Mouse (Mus musculus): ENCODE results near the gene Mical2.

Gene Mical2

DNA sequence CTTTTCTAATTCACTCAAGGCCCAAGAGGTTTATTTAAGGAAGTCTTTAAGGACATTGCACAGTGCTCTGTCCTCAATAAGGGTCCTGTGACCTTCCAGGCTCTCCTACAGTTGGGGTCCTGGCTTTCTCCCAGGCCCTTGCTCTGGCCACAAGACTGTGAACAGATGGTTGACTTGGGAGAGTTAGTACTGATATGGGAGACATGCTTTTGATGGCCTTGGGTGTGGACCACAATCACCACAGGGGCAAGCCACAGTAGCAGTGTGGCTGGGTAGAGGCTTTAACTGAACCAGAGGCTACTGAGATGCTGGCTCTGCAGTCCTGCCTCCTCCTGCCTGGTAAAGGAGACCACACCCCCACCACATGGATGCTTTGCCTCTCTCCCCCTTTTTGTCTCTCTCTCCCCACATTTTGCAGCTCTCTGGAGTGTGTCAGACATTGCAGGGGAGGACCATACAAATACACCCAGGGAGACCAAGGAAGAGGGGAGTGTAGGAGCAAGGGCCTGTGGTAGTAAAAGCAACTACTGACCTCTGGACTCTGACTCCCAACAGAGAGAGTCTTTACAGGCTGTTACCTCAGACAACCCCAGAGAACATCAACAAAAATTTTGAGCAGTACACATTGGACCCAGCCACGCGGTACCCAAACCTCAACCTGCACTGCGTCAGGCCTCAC, 94.5 kb downstream of the Mical2 start:
- no peak for DNase-seq

GRCm38 (mm10) chr7:112321798-112322794, 96.4 kb downstream of the Mical2 start:
- DNase-seq, result no peak

DNA sequence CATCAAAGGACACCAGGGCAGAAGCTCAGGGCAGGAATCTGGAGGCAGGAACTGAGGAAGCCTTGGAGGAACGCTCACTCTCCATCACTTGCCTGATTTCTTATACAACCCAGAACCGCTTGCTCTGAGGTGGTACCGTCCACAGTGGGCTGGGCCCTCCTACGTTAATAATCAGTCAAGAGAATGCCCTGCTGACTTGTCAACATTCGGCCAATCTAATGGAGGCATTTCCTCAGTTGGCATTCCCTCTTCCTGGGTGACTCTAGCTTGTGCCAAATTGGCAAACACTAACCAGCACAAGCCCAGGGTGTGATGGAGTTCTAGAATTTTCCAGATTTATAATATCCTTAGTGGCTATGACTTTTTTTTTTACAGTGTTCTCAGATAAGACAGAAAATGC, 98.9 kb downstream of the Mical2 start:
- no peak for DNase-seq

DNA sequence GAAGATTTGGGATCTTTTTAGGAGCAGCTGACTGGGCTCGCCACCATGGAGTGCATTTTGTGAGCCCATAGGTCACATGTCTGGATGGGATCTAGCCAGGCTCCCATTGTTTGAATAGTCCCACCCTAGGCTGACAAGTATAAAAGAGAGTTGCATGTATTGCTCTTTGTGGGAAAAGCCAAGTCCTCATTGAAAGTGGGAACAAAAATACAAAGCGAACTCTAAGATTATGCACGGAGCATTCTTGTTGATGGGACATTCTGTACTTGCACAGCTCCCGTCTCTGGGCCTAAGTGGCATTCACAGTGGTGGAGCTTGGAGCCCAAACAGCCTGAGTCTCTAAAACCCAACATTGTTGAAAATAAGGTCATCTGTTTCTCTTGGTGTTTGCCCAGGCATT, 101.2 kb downstream of the Mical2 start:
- DNase-seq, result peak; percentile 46

GRCm38 (mm10) chr7:112328969-112329368, 103.3 kb downstream of the Mical2 start:
- peak; percentile 57 for DNase-seq

- DNase-seq, result peak; percentile 38
Measured at GRCm38 (mm10) chr7:112329496-112329895, 103.8 kb downstream of the Mical2 start.

GRCm38 (mm10) chr7:112330935-112331334, 105.3 kb downstream of the Mical2 start:
- no peak for DNase-seq

- DNase-seq, result no peak
Measured at GRCm38 (mm10) chr7:112331804-112332203, 106.1 kb downstream of the Mical2 start.

DNA sequence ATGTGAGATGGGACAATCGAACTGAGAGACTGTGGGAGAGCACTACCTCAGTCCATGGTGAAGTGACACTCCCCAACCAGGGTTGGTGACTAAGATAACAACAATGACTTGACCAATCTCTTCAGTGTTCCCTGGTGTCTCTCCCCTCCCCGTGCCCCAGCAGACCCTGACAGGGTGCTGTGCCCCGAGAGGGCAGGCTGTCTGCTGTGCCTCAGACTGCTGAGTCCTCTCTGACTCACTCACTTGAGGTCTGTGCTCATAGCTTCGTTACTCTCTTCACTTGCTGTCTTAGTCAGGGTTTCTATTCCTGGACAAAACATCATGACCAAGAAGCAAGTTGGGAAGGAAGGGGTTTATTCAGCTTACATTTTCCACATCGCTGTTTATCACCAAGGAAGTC, 106.8 kb downstream of the Mical2 start:
- DNase-seq, result peak; percentile 50

- no peak for DNase-seq
Measured at GRCm38 (mm10) chr7:112333404-112333803, 107.7 kb downstream of the Mical2 start.

- DNase-seq, result peak; percentile 91
Measured at GRCm38 (mm10) chr7:112336213-112336631, 110.6 kb downstream of the Mical2 start.

DNA sequence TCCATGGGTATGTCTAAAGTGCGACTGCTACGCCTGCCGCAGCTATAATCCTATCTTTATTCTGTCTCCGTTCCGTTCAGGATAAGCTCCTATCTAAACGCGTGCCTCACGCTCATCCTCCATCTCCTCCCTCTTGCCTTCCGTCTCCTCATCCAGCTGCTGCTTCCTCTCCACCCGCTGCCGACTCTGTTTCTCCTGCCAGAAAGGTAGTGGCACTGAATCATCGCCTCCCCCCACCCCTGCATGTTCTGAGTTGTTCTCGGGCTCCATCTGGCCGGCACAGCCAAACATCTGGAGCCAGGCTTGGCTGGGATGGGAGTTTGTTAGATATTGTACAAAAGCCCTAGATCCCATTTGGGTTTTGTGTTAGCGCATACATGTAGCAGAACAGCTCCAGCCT, 111.1 kb downstream of the Mical2 start:
- peak; percentile 82 for DNase-seq

DNA sequence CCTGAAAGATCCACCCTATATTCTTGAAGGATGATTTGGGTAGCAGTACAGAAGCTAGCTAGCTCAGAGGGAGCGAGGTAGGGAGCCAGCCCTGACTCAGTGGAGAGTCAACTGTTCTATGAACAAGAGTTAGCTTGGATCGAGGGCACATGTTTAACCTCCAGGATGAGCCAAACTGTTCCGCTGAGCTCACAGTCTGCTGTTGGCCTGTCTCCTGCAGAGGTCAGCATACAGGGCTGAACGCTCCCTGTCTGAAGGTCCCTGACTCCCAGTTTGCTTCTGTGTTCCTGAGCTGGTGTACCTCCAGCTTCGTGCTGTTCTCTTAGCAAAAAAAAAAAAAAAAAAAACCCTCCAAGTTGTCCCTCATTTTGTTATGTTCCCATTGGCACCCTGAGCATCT, 112.1 kb downstream of the Mical2 start:
- DNase-seq, result no peak

DNA sequence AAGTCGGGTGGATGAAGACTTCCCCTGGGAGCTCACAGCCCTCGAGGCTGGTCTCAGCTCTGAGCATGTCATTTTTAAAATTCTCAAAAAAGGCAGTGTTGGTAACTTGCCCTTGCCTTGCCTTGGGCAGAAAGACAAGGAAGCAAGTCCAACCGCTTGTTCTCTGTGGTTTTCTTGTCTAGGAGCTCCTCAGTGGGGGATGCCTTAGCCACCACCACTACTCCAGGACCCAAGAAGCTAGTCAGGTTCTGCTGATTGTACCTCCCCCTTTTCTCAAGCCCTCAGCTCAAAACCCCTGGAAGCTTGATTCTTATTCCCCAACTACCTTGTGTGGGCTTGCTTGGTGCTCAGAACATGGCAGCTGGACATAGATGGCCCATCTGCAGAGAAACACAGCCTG, 115.4 kb downstream of the Mical2 start:
- DNase-seq, result no peak

GRCm38 (mm10) chr7:112345687-112346086, 120.0 kb downstream of the Mical2 start:
- no peak for DNase-seq

DNA sequence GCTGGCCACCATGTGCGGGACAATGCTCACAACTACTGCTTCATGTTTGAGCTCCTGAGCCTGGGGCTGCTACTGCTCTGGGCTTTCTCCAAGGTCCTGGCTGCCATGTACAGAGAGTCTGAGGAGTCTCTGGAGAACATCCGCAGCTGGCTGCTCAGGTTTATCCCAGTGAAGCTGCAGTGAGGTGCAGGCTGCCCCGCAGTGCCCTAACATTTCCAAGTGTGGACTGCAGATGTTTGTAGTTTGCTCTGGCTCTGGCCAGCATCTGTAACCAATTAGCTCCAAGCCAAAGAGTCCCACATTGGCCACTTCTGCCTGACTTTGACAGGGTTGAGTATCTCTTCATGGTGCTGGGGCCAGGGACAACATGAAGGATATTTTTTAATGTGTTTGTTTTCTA, 125.9 kb downstream of the Mical2 start:
- no peak for DNase-seq

- no peak for DNase-seq
Measured at GRCm38 (mm10) chr7:112352005-112352404, 126.3 kb downstream of the Mical2 start.

DNA sequence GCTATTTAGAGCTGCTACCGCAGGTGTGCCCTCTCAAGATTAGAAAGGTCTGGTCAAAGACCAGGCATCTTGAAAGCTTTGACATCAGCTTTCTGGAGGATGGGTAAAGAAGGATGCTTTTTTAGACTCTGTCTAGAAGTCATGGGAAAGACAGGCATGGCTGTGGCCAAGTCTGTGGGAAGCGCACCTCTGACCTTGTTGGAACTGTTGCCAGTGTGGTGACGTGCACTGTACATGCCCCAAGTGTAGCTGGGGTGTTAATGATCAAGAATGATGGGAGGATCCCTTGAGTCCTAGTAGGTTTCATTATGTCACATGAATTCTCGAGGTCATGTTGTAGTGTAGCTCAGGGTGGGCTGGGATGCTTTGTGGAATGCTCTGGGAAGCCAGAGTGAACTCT, 127.4 kb downstream of the Mical2 start:
- no peak for DNase-seq

- DNase-seq, result no peak
Measured at GRCm38 (mm10) chr7:112353939-112354338, 128.3 kb downstream of the Mical2 start.

- DNase-seq, result no peak
Measured at GRCm38 (mm10) chr7:112354503-112354951, 128.9 kb downstream of the Mical2 start.

DNA sequence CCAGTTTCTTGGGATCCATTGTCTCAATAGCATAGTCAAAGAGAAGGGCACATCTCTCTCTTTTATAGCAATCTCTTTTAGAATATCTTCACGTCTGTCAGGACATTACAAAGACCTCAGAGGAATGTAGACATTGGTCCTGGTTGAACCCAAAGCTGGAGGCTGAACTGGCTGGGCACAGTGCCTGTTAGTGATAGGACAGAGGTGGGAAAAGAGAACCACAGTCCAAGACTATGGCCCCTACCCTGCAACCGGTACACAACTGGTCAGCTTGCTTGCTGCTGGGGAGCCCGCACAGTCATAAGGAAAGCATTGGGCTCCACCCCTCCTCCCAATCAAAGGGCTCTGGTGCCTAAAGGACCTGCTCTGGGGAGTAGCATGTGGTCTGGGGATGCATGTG, 133.9 kb downstream of the Mical2 start:
- DNase-seq, result no peak

DNA sequence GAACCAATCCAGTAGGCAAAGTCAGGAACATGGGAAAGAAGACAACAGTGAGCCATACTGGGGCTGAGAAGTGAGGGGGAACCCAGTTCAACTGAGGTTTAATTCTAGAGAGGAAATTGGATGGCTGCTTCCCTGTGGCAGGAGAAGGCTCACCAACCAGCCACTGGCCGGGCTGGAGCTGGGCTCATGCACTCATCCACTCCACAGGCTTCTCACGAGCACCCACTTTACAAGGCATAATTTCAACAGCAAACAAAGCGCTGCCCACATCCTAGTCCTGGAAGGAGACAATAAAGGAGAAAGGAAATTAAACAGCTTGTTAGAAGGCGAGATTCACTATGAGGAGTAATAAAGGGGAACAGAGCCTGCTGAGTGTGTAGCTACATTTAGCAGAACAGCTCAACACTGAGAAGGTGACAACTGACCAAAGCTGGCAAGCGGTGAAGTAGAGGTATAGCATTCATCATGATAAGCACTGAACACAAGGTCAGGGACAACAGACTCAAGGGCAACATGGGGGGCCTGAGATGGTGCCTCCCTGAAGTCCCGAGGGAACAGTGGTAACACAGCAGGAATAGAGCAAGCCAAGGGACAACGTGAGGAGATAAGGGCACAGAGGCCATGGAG, 137.0 kb downstream of the Mical2 start:
- DNase-seq, result peak; percentile 28

DNA sequence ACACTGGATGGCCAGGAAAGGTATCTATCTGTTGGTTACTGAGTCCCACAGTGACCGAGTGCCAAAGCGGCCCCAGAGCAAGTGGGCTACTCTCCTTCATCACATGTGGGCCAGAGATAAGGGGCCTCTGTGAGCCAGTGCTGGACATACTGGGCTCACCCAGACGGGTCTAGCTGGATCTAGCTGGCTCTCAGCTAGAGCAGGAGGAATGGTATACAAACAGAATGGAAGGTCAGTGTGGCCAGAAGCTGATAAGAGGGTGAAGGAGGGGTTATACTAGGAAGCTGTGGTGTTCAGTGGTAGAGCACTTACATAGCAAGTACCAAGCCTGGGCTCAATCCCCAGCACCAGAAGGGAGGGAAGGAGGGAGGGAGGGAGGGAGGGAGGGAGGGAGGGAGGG, 140.2 kb downstream of the Mical2 start:
- no peak for DNase-seq
